Mouse (Mus musculus): ENCODE results near the gene Ddit4. TPM values are rescaled to one million over a fixed set of nuclear protein-coding genes. Genes with fewer than 3 reads are reported as not detected.

The Ddit4 gene
- polyA plus RNA-seq, 1 experiment from 2014 or later, result 72.8 TPM

- H3K9ac ChIP-seq, result no peak overlapping the region
- no peak for ATAC-seq (ENCODE audit: low read depth)
- 89% methylated on average over 6 of the region's 6 CpGs for WGBS
Measured at GRCm38 (mm10) chr10:59980815-59981244, 29.2 kb upstream of the Ddit4 start.

GRCm38 (mm10) chr10:59978873-59979743 is 27.5 kb upstream of the Ddit4 start:
- Histone ChIP-seq H3K36me3 (no peaks in the 10 kb centered on the region), H3K27ac (replicated peaks) (peak overlapping the region; percentile 87), H3K4me2 (no peak overlapping the region), H3K27me3 (no peaks in the 10 kb centered on the region), H3K4me3 (no peak overlapping the region), H3K4me1 (replicated peaks) (peaks cover 38% of the 10 kb centered on the region), H3K9ac (peak overlapping the region; percentile 52), H3K9me3 (no peaks in the 10 kb centered on the region)
- WGBS, result 32% methylated on average over 11 of the region's 11 CpGs
- ATAC-seq (ENCODE audit: low read depth), result peak; percentile 73

More at GRCm38 (mm10) chr10:59980815-59981244, 29.2 kb upstream of the Ddit4 start:
- peaks cover 27% of the 10 kb centered on the region for H3K4me1 ChIP-seq (replicated peaks)
- H3K4me3 ChIP-seq, result no peak overlapping the region
- H3K9me3 ChIP-seq, result no peaks in the 10 kb centered on the region
- H3K36me3 ChIP-seq, result peaks cover 8% of the 10 kb centered on the region
- no peak overlapping the region for H3K27ac ChIP-seq (replicated peaks)
- H3K4me2 ChIP-seq, result no peak overlapping the region
- H3K27me3 ChIP-seq, result no peaks in the 10 kb centered on the region

GRCm38 (mm10) chr10:59978401-59978800 is 26.8 kb upstream of the Ddit4 start:
- H3K4me1 ChIP-seq (replicated peaks), result peaks cover 45% of the 10 kb centered on the region
- H3K4me3 ChIP-seq, result no peak overlapping the region
- H3K36me3 ChIP-seq, result no peaks in the 10 kb centered on the region
- 56% methylated on average over 2 of the region's 2 CpGs for WGBS
- H3K9ac ChIP-seq, result no peak overlapping the region
- no peak for ATAC-seq (ENCODE audit: low read depth)
- H3K9me3 ChIP-seq, result no peaks in the 10 kb centered on the region
- peak overlapping the region; percentile 87 for H3K27ac ChIP-seq (replicated peaks)
- no peak overlapping the region for H3K4me2 ChIP-seq
- H3K27me3 ChIP-seq, result no peaks in the 10 kb centered on the region

GRCm38 (mm10) chr10:59977715-59978343 is 26.2 kb upstream of the Ddit4 start:
- ATAC-seq (ENCODE audit: low read depth), result no peak
- H3K9ac ChIP-seq, result no peak overlapping the region
- peaks cover 46% of the 10 kb centered on the region for H3K4me1 ChIP-seq (replicated peaks)
- no peak overlapping the region for H3K4me3 ChIP-seq
- no peaks in the 10 kb centered on the region for H3K27me3 ChIP-seq
- H3K9me3 ChIP-seq, result no peaks in the 10 kb centered on the region
- H3K27ac ChIP-seq (replicated peaks), result peak overlapping the region; percentile 87
- WGBS, result 91% methylated on average over 5 of the region's 5 CpGs
- H3K36me3 ChIP-seq, result no peaks in the 10 kb centered on the region
- H3K4me2 ChIP-seq, result no peak overlapping the region

- no peak overlapping the region for H3K4me2 ChIP-seq
- no peak for ATAC-seq (ENCODE audit: low read depth)
- no peak overlapping the region for H3K4me3 ChIP-seq
- no peaks in the 10 kb centered on the region for H3K27me3 ChIP-seq
- no peaks in the 10 kb centered on the region for H3K36me3 ChIP-seq
- H3K9me3 ChIP-seq, result no peaks in the 10 kb centered on the region
- peaks cover 46% of the 10 kb centered on the region for H3K4me1 ChIP-seq (replicated peaks)
- H3K9ac ChIP-seq, result no peak overlapping the region
- H3K27ac ChIP-seq (replicated peaks), result no peak overlapping the region
- 48% methylated on average over 2 of the region's 4 CpGs for WGBS
Measured at GRCm38 (mm10) chr10:59977141-59977540, 25.5 kb upstream of the Ddit4 start.

GRCm38 (mm10) chr10:59974786-59975185 is 23.2 kb upstream of the Ddit4 start:
- H3K9ac ChIP-seq, result peak overlapping the region; percentile 49; the same call in 1 of the 2 replicates
- peak overlapping the region; percentile 71 for H3K27ac ChIP-seq (replicated peaks)
- no peak for ATAC-seq (ENCODE audit: low read depth)
- no peaks in the 10 kb centered on the region for H3K36me3 ChIP-seq
- peak overlapping the region; percentile 24; the same call in 1 of the 2 replicates for H3K4me2 ChIP-seq
- WGBS, result 44% methylated on average over 3 of the region's 3 CpGs
- no peaks in the 10 kb centered on the region for H3K9me3 ChIP-seq
- peaks cover 57% of the 10 kb centered on the region for H3K4me1 ChIP-seq (replicated peaks)
- no peak overlapping the region for H3K4me3 ChIP-seq
- no peaks in the 10 kb centered on the region for H3K27me3 ChIP-seq

GRCm38 (mm10) chr10:59974191-59974664 is 22.6 kb upstream of the Ddit4 start:
- H3K27me3 ChIP-seq, result no peaks in the 10 kb centered on the region
- no peaks in the 10 kb centered on the region for H3K36me3 ChIP-seq
- peak overlapping the region; percentile 24; the same call in 1 of the 2 replicates for H3K4me2 ChIP-seq
- peak overlapping the region; percentile 71 for H3K27ac ChIP-seq (replicated peaks)
- no peak for ATAC-seq (ENCODE audit: low read depth)
- peak overlapping the region; percentile 49 for H3K9ac ChIP-seq
- H3K9me3 ChIP-seq, result no peaks in the 10 kb centered on the region
- peaks cover 54% of the 10 kb centered on the region for H3K4me1 ChIP-seq (replicated peaks)
- no peak overlapping the region for H3K4me3 ChIP-seq
- WGBS, result 2% methylated on average over 6 of the region's 6 CpGs

GRCm38 (mm10) chr10:59973400-59973799 is 21.8 kb upstream of the Ddit4 start:
- Histone ChIP-seq H3K9ac (no peak overlapping the region), H3K27me3 (no peaks in the 10 kb centered on the region), H3K36me3 (no peaks in the 10 kb centered on the region), H3K4me1 (replicated peaks) (peaks cover 46% of the 10 kb centered on the region), H3K9me3 (no peaks in the 10 kb centered on the region), H3K4me2 (no peak overlapping the region), H3K4me3 (no peak overlapping the region), H3K27ac (replicated peaks) (peak overlapping the region; percentile 19; the same call in 1 of the 2 replicates)
- no peak for ATAC-seq (ENCODE audit: low read depth)
- WGBS, result 82% methylated on average over 4 of the region's 4 CpGs

GRCm38 (mm10) chr10:59972999-59973398 is 21.4 kb upstream of the Ddit4 start:
- Histone ChIP-seq H3K27me3 (no peaks in the 10 kb centered on the region), H3K4me2 (no peak overlapping the region), H3K4me1 (replicated peaks) (peaks cover 42% of the 10 kb centered on the region), H3K36me3 (no peaks in the 10 kb centered on the region), H3K9me3 (no peaks in the 10 kb centered on the region), H3K27ac (replicated peaks) (0 out of 2 replicates have a peak overlapping the region, but pooled peaks have one; percentile 23), H3K4me3 (no peak overlapping the region), H3K9ac (no peak overlapping the region)
- 81% methylated on average over 6 of the region's 6 CpGs for WGBS
- ATAC-seq (ENCODE audit: low read depth), result no peak

GRCm38 (mm10) chr10:59972534-59972933 is 20.9 kb upstream of the Ddit4 start:
- no peak for ATAC-seq (ENCODE audit: low read depth)
- 44% methylated on average over 2 of the region's 2 CpGs for WGBS
- peaks cover 37% of the 10 kb centered on the region for H3K4me1 ChIP-seq (replicated peaks)

GRCm38 (mm10) chr10:59971813-59972212 is 20.2 kb upstream of the Ddit4 start:
- H3K9ac ChIP-seq, result no peak overlapping the region
- no peak overlapping the region for H3K4me2 ChIP-seq
- H3K4me3 ChIP-seq, result no peak overlapping the region
- no peak for ATAC-seq (ENCODE audit: low read depth)
- H3K27me3 ChIP-seq, result no peaks in the 10 kb centered on the region
- peaks cover 36% of the 10 kb centered on the region for H3K4me1 ChIP-seq (replicated peaks)
- no peak overlapping the region for H3K27ac ChIP-seq (replicated peaks)
- H3K36me3 ChIP-seq, result no peaks in the 10 kb centered on the region
- 94% methylated on average over 8 of the region's 8 CpGs for WGBS
- H3K9me3 ChIP-seq, result no peaks in the 10 kb centered on the region

More at GRCm38 (mm10) chr10:59972534-59972933, 20.9 kb upstream of the Ddit4 start:
- H3K9me3 ChIP-seq, result no peaks in the 10 kb centered on the region
- no peak overlapping the region for H3K9ac ChIP-seq
- no peak overlapping the region for H3K4me3 ChIP-seq
- 0 out of 2 replicates have a peak overlapping the region, but pooled peaks have one; percentile 23 for H3K27ac ChIP-seq (replicated peaks)
- no peak overlapping the region for H3K4me2 ChIP-seq
- H3K27me3 ChIP-seq, result no peaks in the 10 kb centered on the region
- H3K36me3 ChIP-seq, result no peaks in the 10 kb centered on the region

- Histone ChIP-seq H3K27ac (replicated peaks) (peak overlapping the region; percentile 96), H3K9me3 (no peaks in the 10 kb centered on the region), H3K27me3 (no peaks in the 10 kb centered on the region), H3K4me2 (peak overlapping the region; percentile 74), H3K4me1 (replicated peaks) (peaks cover 43% of the 10 kb centered on the region), H3K36me3 (no peaks in the 10 kb centered on the region), H3K9ac (peak overlapping the region; percentile 92), H3K4me3 (peak overlapping the region; percentile 57)
- WGBS, result 30% methylated on average over 6 of the region's 6 CpGs
- no peak for ATAC-seq (ENCODE audit: low read depth)
Measured at GRCm38 (mm10) chr10:59970450-59971062, 18.9 kb upstream of the Ddit4 start.
